ENCODE assay signal across 20 mouse cellular contexts in the genomic region with DNA sequence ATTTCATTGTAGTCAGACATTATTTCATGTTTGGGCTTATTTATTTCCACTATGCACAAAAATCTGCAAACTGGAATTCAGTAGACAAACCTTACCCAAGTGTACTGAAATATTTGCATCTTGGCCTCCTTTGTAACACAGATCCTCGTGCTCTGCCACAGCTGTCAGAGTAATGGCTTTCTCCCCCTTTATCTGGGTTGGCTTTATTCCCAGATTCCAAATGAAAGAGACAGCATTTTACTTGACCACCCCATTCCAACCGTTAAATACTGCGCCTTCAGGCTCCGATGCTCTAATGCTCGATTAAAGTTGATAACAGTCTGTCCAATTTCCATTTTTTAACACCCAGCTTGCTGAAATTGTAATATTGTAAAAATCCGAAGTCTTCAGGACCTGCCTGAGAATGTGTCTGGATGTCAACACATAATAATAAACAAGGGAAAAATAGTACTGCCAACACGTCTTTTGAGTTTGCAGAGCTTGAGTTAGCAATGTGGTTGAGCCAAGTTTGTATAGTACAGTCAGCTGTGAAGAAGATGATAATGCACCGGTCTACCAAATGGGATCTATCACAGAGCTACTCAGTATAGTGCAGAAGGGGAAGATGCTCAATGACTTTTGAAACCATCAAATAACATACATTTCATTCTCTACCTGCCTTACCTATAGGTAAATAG.
A peak's percentile ranks its signal among the peaks of the same experiment; 100 is the strongest.
DNase-seq lines count a peak whose midpoint lies in the region; ATAC-seq and TF ChIP-seq lines count a peak whose summit lies in the region.
"Had no signal": no experiment of that assay in that cellular context is flagged by ENCODE, and none has a peak within 500 bp of the region (broad histone marks: within the 10 kb centered on the region; RNA-seq: fewer than 3 reads in every experiment).

No protein-coding gene starts in this region.

- DNase-seq in hindbrain, embryonic 10.5 days (ENCODE audit: low spot score), result no peak
- DNase-seq in midbrain, embryonic 10.5 days (ENCODE audit: low spot score), result no peak
- DNase-seq in forebrain, postnatal 0 days, result peak; percentile 45
- no peak for DNase-seq in spleen, adult 18-20 months
- DNase-seq in adrenal gland, adult 18-20 months (ENCODE audit: low spot score in 2 of 2), result no peak
- DNase-seq: cerebellum, adult 11 months; cerebellum, postnatal 25 days; gastrocnemius, postnatal 36 days; kidney, postnatal 4 days; lung, adult 18-20 months; lung, postnatal 4 days; thymus, adult 2 months had no signal

- no peak overlapping the region for H3K4me3 ChIP-seq in hindbrain, embryonic 15.5 days
- no peak overlapping the region for H3K4me3 ChIP-seq in hindbrain, embryonic 10.5 days
- H3K4me3 ChIP-seq in midbrain, embryonic 16.5 days (ENCODE audit: low read depth, low read length), result no peak overlapping the region
- no peak overlapping the region for H3K4me3 ChIP-seq in midbrain, embryonic 10.5 days
- no peak overlapping the region for H3K4me3 ChIP-seq in forebrain, postnatal 0 days (ENCODE audit: low read depth, low read length)
- H3K4me3 ChIP-seq: erythroblast, embryonic 14.5 days; intestine, embryonic 15.5 days; limb, embryonic 15.5 days; midbrain, embryonic 12.5 days; neural tube, embryonic 12.5 days had no signal

- H3K36me3 ChIP-seq in hindbrain, embryonic 15.5 days, result no peaks in the 10 kb centered on the region
- no peaks in the 10 kb centered on the region for H3K36me3 ChIP-seq in hindbrain, embryonic 10.5 days
- H3K36me3 ChIP-seq in midbrain, embryonic 16.5 days (ENCODE audit: control insufficient read depth, insufficient read depth, low read length), result no peaks in the 10 kb centered on the region
- H3K36me3 ChIP-seq in midbrain, embryonic 10.5 days, result no peaks in the 10 kb centered on the region
- H3K36me3 ChIP-seq in forebrain, postnatal 0 days (ENCODE audit: insufficient read depth), result no peaks in the 10 kb centered on the region
- H3K36me3 ChIP-seq: intestine, embryonic 15.5 days; limb, embryonic 15.5 days; midbrain, embryonic 12.5 days; neural tube, embryonic 12.5 days had no signal

- H3K27ac ChIP-seq in hindbrain, embryonic 15.5 days (replicated peaks), result no peak overlapping the region
- H3K27ac ChIP-seq in hindbrain, embryonic 10.5 days, result no peak overlapping the region
- H3K27ac ChIP-seq in midbrain, embryonic 16.5 days (ENCODE audit: low read length), result no peak overlapping the region
- H3K27ac ChIP-seq in midbrain, embryonic 10.5 days (replicated peaks), result no peak overlapping the region
- no peak overlapping the region for H3K27ac ChIP-seq in forebrain, postnatal 0 days (ENCODE audit: low read depth, low read length)
- H3K27ac ChIP-seq: intestine, embryonic 15.5 days; limb, embryonic 15.5 days; midbrain, embryonic 12.5 days; neural tube, embryonic 12.5 days had no signal

- H3K4me1 ChIP-seq in hindbrain, embryonic 15.5 days (replicated peaks), result no peaks in the 10 kb centered on the region
- no peaks in the 10 kb centered on the region for H3K4me1 ChIP-seq in hindbrain, embryonic 10.5 days (replicated peaks)
- H3K4me1 ChIP-seq in midbrain, embryonic 16.5 days (ENCODE audit: control insufficient read depth, insufficient read depth, low read length), result no peaks in the 10 kb centered on the region
- H3K4me1 ChIP-seq in midbrain, embryonic 10.5 days, result no peaks in the 10 kb centered on the region
- no peaks in the 10 kb centered on the region for H3K4me1 ChIP-seq in forebrain, postnatal 0 days (ENCODE audit: insufficient read depth)
- H3K4me1 ChIP-seq: intestine, embryonic 15.5 days; limb, embryonic 15.5 days; midbrain, embryonic 12.5 days; neural tube, embryonic 12.5 days had no signal

- no peak overlapping the region for H3K9ac ChIP-seq in hindbrain, embryonic 15.5 days
- H3K9ac ChIP-seq in midbrain, embryonic 16.5 days (ENCODE audit: low read depth, low read length), result no peak overlapping the region
- H3K9ac ChIP-seq in forebrain, postnatal 0 days, result no peak overlapping the region
- H3K9ac ChIP-seq: intestine, embryonic 15.5 days; limb, embryonic 15.5 days; midbrain, embryonic 12.5 days; neural tube, embryonic 12.5 days had no signal

- 44% methylated on average over 8 of the region's 8 CpGs for WGBS in hindbrain, embryonic 15.5 days
- WGBS in hindbrain, embryonic 10.5 days, result 89% methylated on average over 8 of the region's 8 CpGs
- 41% methylated on average over 8 of the region's 8 CpGs for WGBS in midbrain, embryonic 16.5 days
- WGBS in midbrain, embryonic 10.5 days, result 91% methylated on average over 8 of the region's 8 CpGs
- 18% methylated on average over 8 of the region's 8 CpGs for WGBS in forebrain, postnatal 0 days

- ATAC-seq in hindbrain, embryonic 15.5 days (ENCODE audit: low FRiP score, low read depth), result peak; percentile 75; the same call in 1 of the 2 replicates
- 0 out of 2 replicates have a peak, but pooled peaks have one; percentile 56 for ATAC-seq in midbrain, embryonic 16.5 days
- ATAC-seq in forebrain, postnatal 0 days, result peak; percentile 71
- ATAC-seq: intestine, embryonic 15.5 days had no signal

- no peaks in the 10 kb centered on the region for H3K27me3 ChIP-seq in hindbrain, embryonic 15.5 days
- H3K27me3 ChIP-seq in hindbrain, embryonic 10.5 days (ENCODE audit: insufficient read depth, poor library complexity, severe bottlenecking), result no peaks in the 10 kb centered on the region
- no peaks in the 10 kb centered on the region for H3K27me3 ChIP-seq in midbrain, embryonic 16.5 days (ENCODE audit: control insufficient read depth, insufficient read depth, low read depth, low read length)
- H3K27me3 ChIP-seq in midbrain, embryonic 10.5 days (ENCODE audit: low read depth, poor library complexity, severe bottlenecking), result no peaks in the 10 kb centered on the region
- H3K27me3 ChIP-seq in forebrain, postnatal 0 days (ENCODE audit: insufficient read depth, low read length), result no peaks in the 10 kb centered on the region
- H3K27me3 ChIP-seq: intestine, embryonic 15.5 days; limb, embryonic 15.5 days; midbrain, embryonic 12.5 days; neural tube, embryonic 12.5 days had no signal

- no peak for TF ChIP-seq CTCF in forebrain, postnatal 0 days (IDR thresholded peaks at IDR 0.05; ENCODE audit: low read depth)

- no peaks in the 10 kb centered on the region for H3K9me3 ChIP-seq in hindbrain, embryonic 15.5 days
- no peaks in the 10 kb centered on the region for H3K9me3 ChIP-seq in hindbrain, embryonic 10.5 days
- no peaks in the 10 kb centered on the region for H3K9me3 ChIP-seq in midbrain, embryonic 16.5 days (replicated peaks; ENCODE audit: control insufficient read depth, low read length, poor library complexity, severe bottlenecking)
- no peaks in the 10 kb centered on the region for H3K9me3 ChIP-seq in midbrain, embryonic 10.5 days (replicated peaks)
- no peaks in the 10 kb centered on the region for H3K9me3 ChIP-seq in forebrain, postnatal 0 days (ENCODE audit: low read length)
- H3K9me3 ChIP-seq: intestine, embryonic 15.5 days; limb, embryonic 15.5 days; midbrain, embryonic 12.5 days; neural tube, embryonic 12.5 days had no signal

- no peak overlapping the region for H3K4me2 ChIP-seq in hindbrain, embryonic 15.5 days
- no peak overlapping the region for H3K4me2 ChIP-seq in midbrain, embryonic 16.5 days (ENCODE audit: low read length)
- H3K4me2 ChIP-seq in forebrain, postnatal 0 days (ENCODE audit: low read depth), result no peak overlapping the region
- H3K4me2 ChIP-seq: heart, embryonic 11.5 days; intestine, embryonic 15.5 days; limb, embryonic 15.5 days; midbrain, embryonic 12.5 days; neural tube, embryonic 12.5 days had no signal
